9 mouse cellular contexts compared by ENCODE assay signal in the genomic region with DNA sequence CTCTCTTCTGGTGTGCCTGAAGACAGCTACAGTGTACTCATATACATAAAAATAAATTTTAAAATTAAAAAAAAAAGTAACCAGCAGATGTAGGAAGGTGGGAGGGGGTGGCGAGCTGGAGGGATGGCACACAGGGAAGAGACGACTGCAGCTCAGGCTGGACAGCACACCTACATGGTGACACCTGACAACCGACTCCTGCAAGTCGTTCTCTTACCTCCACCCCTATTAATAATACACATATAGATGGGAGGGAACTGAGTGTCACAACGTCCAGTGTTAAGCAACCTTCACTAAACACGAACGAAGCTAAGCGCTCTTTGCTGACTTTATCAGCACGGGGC. TPM values are rescaled to one million over a fixed set of nuclear protein-coding genes. Genes with fewer than 3 reads are reported as not detected.
DNase-seq lines count a peak whose midpoint lies in the region; ATAC-seq and TF ChIP-seq lines count a peak whose summit lies in the region.
"Had no signal": no experiment of that assay in that cellular context is flagged by ENCODE, and none has a peak within 500 bp of the region (broad histone marks: within the 10 kb centered on the region; RNA-seq: fewer than 3 reads in every experiment).

No protein-coding gene starts in this region.

- DNase-seq in heart, adult 11 months, result no peak
- DNase-seq in hindbrain, embryonic 11.5 days (ENCODE audit: low spot score), result no peak
- DNase-seq in frontal cortex, adult 2 months (ENCODE audit: extremely low spot score in 1 of 2, low spot score in 1 of 2), result no peak
- DNase-seq in adrenal gland, adult 18-20 months (ENCODE audit: low spot score in 2 of 2), result no peak
- no peak for DNase-seq in right cerebral cortex, adult 18-20 months

- 0% methylated on average over 9 of the region's 9 CpGs for WGBS in heart, embryonic 16.5 days
- WGBS in bone marrow, adult 2 months, result 2% methylated on average over 9 of the region's 9 CpGs
- 0% methylated on average over 9 of the region's 9 CpGs for WGBS in hindbrain, embryonic 11.5 days
- 2% methylated on average over 9 of the region's 9 CpGs for WGBS in midbrain, embryonic 12.5 days

- peaks cover 15% of the 10 kb centered on the region for H3K4me1 ChIP-seq in heart, embryonic 16.5 days (ENCODE audit: control insufficient read depth, insufficient read depth, low read length)
- peaks cover 1% of the 10 kb centered on the region; the same call in 1 of the 2 replicates for H3K4me1 ChIP-seq in bone marrow, adult 2 months (ENCODE audit: control insufficient read depth, insufficient read depth, low read length)
- H3K4me1 ChIP-seq in hindbrain, embryonic 11.5 days (replicated peaks; ENCODE audit: control insufficient read depth, insufficient read depth, low read length), result peaks cover 5% of the 10 kb centered on the region
- H3K4me1 ChIP-seq in midbrain, embryonic 12.5 days, result peaks cover 23% of the 10 kb centered on the region

- H3K9ac ChIP-seq in heart, embryonic 16.5 days (ENCODE audit: low read length), result peak overlapping the region; percentile 96
- peak overlapping the region; percentile 83 for H3K9ac ChIP-seq in hindbrain, embryonic 11.5 days (ENCODE audit: low read depth, low read length)
- peak overlapping the region; percentile 88 for H3K9ac ChIP-seq in midbrain, embryonic 12.5 days (replicated peaks)

- H3K27ac ChIP-seq in heart, embryonic 16.5 days (ENCODE audit: low read length), result no peak overlapping the region; the same call in 1 of the 2 replicates
- peak overlapping the region; percentile 97; the same call in 1 of the 2 replicates for H3K27ac ChIP-seq in bone marrow, adult 2 months (ENCODE audit: control insufficient read depth, insufficient read depth, low read depth, low read length, poor library complexity)
- H3K27ac ChIP-seq in hindbrain, embryonic 11.5 days (ENCODE audit: low read depth, low read length), result no peak overlapping the region
- H3K27ac ChIP-seq in midbrain, embryonic 12.5 days (replicated peaks), result peak overlapping the region; percentile 96

- TF ChIP-seq CTCF in bone marrow, adult 2 months (IDR thresholded peaks at IDR 0.05; ENCODE audit: control insufficient read depth, insufficient read depth, low read length), result no peak

- TF ChIP-seq POLR2A in bone marrow, adult 2 months (IDR thresholded peaks at IDR 0.05; ENCODE audit: borderline replicate concordance, control insufficient read depth, low read depth, low read length), result no peak

- peak overlapping the region; percentile 86 for H3K4me2 ChIP-seq in heart, embryonic 16.5 days (ENCODE audit: low read depth, low read length)
- H3K4me2 ChIP-seq in hindbrain, embryonic 11.5 days (replicated peaks; ENCODE audit: low read depth, low read length), result peak overlapping the region; percentile 47
- peak overlapping the region; percentile 66 for H3K4me2 ChIP-seq in midbrain, embryonic 12.5 days (replicated peaks)

- peaks cover 29% of the 10 kb centered on the region for H3K36me3 ChIP-seq in heart, embryonic 16.5 days (ENCODE audit: control insufficient read depth, insufficient read depth)
- H3K36me3 ChIP-seq in hindbrain, embryonic 11.5 days (ENCODE audit: control insufficient read depth, insufficient read depth, low read length), result peaks cover 10% of the 10 kb centered on the region; the same call in 1 of the 2 replicates
- H3K36me3 ChIP-seq in midbrain, embryonic 12.5 days, result peaks cover 30% of the 10 kb centered on the region

- H3K27me3 ChIP-seq in heart, embryonic 16.5 days (ENCODE audit: control insufficient read depth, insufficient read depth, low read length), result no peaks in the 10 kb centered on the region
- no peaks in the 10 kb centered on the region for H3K27me3 ChIP-seq in hindbrain, embryonic 11.5 days (ENCODE audit: control insufficient read depth, insufficient read depth, low read length)
- no peaks in the 10 kb centered on the region for H3K27me3 ChIP-seq in midbrain, embryonic 12.5 days
- H3K27me3 ChIP-seq: Patski had no signal

- H3K9me3 ChIP-seq in heart, embryonic 16.5 days (replicated peaks; ENCODE audit: control insufficient read depth, low read length), result no peaks in the 10 kb centered on the region
- no peaks in the 10 kb centered on the region for H3K9me3 ChIP-seq in hindbrain, embryonic 11.5 days (ENCODE audit: control insufficient read depth, low read length)
- H3K9me3 ChIP-seq in midbrain, embryonic 12.5 days, result no peaks in the 10 kb centered on the region

- ATAC-seq in heart, embryonic 16.5 days (replicated peaks; ENCODE audit: extremely low read depth, insufficient read depth, low FRiP score), result peak; percentile 7; the same call in 1 of the 2 replicates
- ATAC-seq in hindbrain, embryonic 11.5 days (ENCODE audit: low FRiP score), result no peak; the same call in 1 of the 2 replicates
- ATAC-seq in midbrain, embryonic 12.5 days (ENCODE audit: low FRiP score, low read depth), result no peak; the same call in 1 of the 2 replicates

- peak overlapping the region; percentile 84 for H3K4me3 ChIP-seq in heart, embryonic 16.5 days (ENCODE audit: low read length)
- peak overlapping the region; percentile 81 for H3K4me3 ChIP-seq in bone marrow, adult 2 months (replicated peaks; ENCODE audit: control insufficient read depth, low read depth, low read length)
- H3K4me3 ChIP-seq in hindbrain, embryonic 11.5 days (ENCODE audit: low read depth, low read length), result peak overlapping the region; percentile 61
- H3K4me3 ChIP-seq in midbrain, embryonic 12.5 days, result peak overlapping the region; percentile 65

RNA-seq across cellular contexts. Expression of a gene that starts 0.6 kb away (rescaled TPM):
- 40.8 and 54.8 TPM in 2 replicates for polyA plus RNA-seq in heart, embryonic 16.5 days (2015; fragmentation: Nextera tagmentation; extraction: Ambion mirVana)
- polyA plus RNA-seq in bone marrow, adult 2 months (2011; ENCODE audit: insufficient read depth, insufficient read length, low replicate concordance, missing spikeins), result 53.4 and 59.1 TPM in 2 replicates
- polyA plus RNA-seq in hindbrain, embryonic 11.5 days (2014; fragmentation: Nextera tagmentation; extraction: Ambion mirVana), result 141 and 146 TPM in 2 replicates
- polyA plus RNA-seq in midbrain, embryonic 12.5 days (2016; fragmentation: Nextera tagmentation; extraction: Ambion mirVana), result 147 and 162 TPM in 2 replicates
- polyA plus RNA-seq in frontal cortex, adult 2 months (2012; rRNA removed), result 55.9 and 57.8 TPM in 2 replicates
- 10 to 100 TPM; 34.5 to 43.1 TPM for total RNA-seq in adrenal gland, adult 18-20 months (2021)

RNA-seq across cellular contexts. Expression of a gene that starts 14.8 kb away (rescaled TPM):
- polyA plus RNA-seq in heart, embryonic 16.5 days (2015; fragmentation: Nextera tagmentation; extraction: Ambion mirVana), result not detected in 2 replicates
- not detected in 2 replicates for polyA plus RNA-seq in bone marrow, adult 2 months (2011; ENCODE audit: insufficient read depth, insufficient read length, low replicate concordance, missing spikeins)
- polyA plus RNA-seq in hindbrain, embryonic 11.5 days (2014; fragmentation: Nextera tagmentation; extraction: Ambion mirVana), result not detected in 2 replicates
- not detected in 2 replicates for polyA plus RNA-seq in midbrain, embryonic 12.5 days (2016; fragmentation: Nextera tagmentation; extraction: Ambion mirVana)
- not detected in 2 replicates for polyA plus RNA-seq in frontal cortex, adult 2 months (2012; rRNA removed)
- total RNA-seq in adrenal gland, adult 18-20 months (2021), result not detected

RNA-seq across cellular contexts. Expression of a gene that starts 58.4 kb away (rescaled TPM):
- polyA plus RNA-seq in heart, embryonic 16.5 days (2015; fragmentation: Nextera tagmentation; extraction: Ambion mirVana), result 86.6 and 87.8 TPM in 2 replicates
- polyA plus RNA-seq in bone marrow, adult 2 months (2011; ENCODE audit: insufficient read depth, insufficient read length, low replicate concordance, missing spikeins), result 276 and 1,158 TPM in 2 replicates
- polyA plus RNA-seq in hindbrain, embryonic 11.5 days (2014; fragmentation: Nextera tagmentation; extraction: Ambion mirVana), result 15.2 and 20.5 TPM in 2 replicates
- 15.6 and 18.9 TPM in 2 replicates for polyA plus RNA-seq in midbrain, embryonic 12.5 days (2016; fragmentation: Nextera tagmentation; extraction: Ambion mirVana)
- 13.5 and 18.9 TPM in 2 replicates for polyA plus RNA-seq in frontal cortex, adult 2 months (2012; rRNA removed)
- total RNA-seq in adrenal gland, adult 18-20 months (2021), result 100 to 1,000 TPM; 173 to 444 TPM

Comparison
In these comparisons a context has a peak if more than half of its experiments do, and no peak if none do; other contexts are left out.
1. H3K27ac ChIP-seq: peak in bone marrow, adult 2 months (single experiment) and midbrain, embryonic 12.5 days (single experiment); none in heart, embryonic 16.5 days (single experiment) and hindbrain, embryonic 11.5 days (single experiment).
2. Peak in every context shown above with its lines, with median percentiles within 50 percentile points of each other: H3K4me2 ChIP-seq, H3K4me3 ChIP-seq and H3K9ac ChIP-seq.